Mouse (Mus musculus) kidney, adult 10 weeks (tissue): ENCODE data around the gene Vmn1r60. TPM values are rescaled to one million over a fixed set of nuclear protein-coding genes. Genes with fewer than 3 reads are reported as not detected.

ENCODE experiments used
- polyA plus RNA-seq: library from polyadenylated mRNA; stranded (reverse); fragments of 350-450 nt; fragmentation: Illumina TruSeq; extraction: RNeasy Lipid Tissue Mini Kit (QIAGEN cat#74804); gene quantifications from one replicate; pipeline ENCODE4 v1.2.3, GENCODE M21; 2014; ENCODE audit warnings: low read depth, low replicate concordance

Gene Vmn1r60
- not detected for polyA plus RNA-seq

DNA sequence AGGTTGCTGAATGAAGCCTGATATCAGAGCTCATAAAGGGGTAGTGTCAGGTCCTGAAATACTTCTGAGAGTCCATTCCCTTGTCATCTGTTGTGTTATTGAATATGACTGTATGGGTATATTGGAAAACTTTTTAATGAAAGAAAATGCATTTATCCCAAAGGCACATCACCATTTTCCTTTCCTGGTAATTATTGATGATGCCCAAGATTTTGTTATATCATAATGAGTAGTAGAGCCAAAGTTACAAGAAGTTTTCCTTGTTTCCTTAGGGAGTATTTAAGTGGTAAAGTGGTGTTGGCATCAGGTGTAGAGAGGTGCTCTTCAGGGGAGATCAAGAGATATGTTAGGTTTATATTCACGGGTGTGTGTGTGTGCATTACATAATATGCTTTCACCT, at the start of gene Vmn1r60:
Gene Vmn1r60, minus strand, starts transcription at position 101 of the 400 bp plus-strand sequence.

DNA sequence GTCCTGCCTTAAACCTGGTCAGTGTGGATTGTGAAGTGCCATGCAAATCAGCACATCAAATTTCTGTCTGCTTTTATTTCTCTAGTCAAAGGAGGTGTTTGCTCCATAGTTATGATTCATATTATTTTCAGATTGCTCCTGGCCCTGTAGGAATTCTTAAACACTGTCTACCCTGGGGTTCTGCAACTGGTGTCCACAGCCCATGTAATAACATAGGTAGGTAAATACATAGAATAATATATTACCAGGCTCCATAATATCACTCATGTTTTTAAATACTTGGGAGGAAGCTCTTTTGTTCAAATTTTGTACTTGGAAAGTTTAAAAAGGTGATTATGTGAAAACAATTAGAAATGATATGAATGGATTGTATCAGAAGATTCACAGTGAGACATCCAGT, 53.3 kb downstream of the Vmn1r60 start, which contains the start of gene Vmn2r28:
Gene Vmn2r28, minus strand, starts transcription at position 101 of the 400 bp plus-strand sequence.

Other genes starting within 250 kb of the Vmn1r60 start
- gene Gm5065, start 196.8 kb downstream of the Vmn1r60 start, polyA plus RNA-seq = not detected
- not detected for gene Nlrp2, start 196.3 kb downstream of the Vmn1r60 start, polyA plus RNA-seq
- gene Vmn1r58, start 133.9 kb downstream of the Vmn1r60 start, polyA plus RNA-seq = not detected
- not detected for gene Vmn1r59, start 90.5 kb downstream of the Vmn1r60 start, polyA plus RNA-seq
- gene Vmn2r28, start 53.4 kb downstream of the Vmn1r60 start, polyA plus RNA-seq = not detected
- gene Vmn1r61, start 66.0 kb upstream of the Vmn1r60 start, polyA plus RNA-seq = not detected
- not detected for gene Vmn1r62, start 126.3 kb upstream of the Vmn1r60 start, polyA plus RNA-seq